In the genomic region with DNA sequence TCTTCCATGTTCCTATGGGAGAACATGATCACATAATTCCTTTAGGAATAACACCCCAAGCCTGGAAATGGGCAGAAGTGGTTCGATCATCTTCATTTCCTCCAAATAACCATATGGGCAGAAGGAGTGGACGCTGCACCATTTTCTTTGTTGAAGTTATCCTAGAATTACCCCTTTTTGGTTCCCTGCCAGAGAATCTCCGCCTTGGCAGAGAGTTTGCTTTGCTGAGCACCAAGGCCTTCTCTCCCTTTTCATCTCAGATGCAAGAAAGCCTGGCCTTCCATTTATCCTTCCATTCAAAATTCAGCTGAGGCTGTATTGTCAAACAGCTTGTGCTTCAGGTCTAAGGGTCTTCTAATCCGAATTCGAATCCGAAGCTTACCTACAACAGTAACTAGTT, we compare ENCODE assay signal across 10 mouse cellular contexts. TPM values are rescaled to one million over a fixed set of nuclear protein-coding genes. Genes with fewer than 3 reads are reported as not detected.
"Had no signal": no experiment of that assay in that cellular context is flagged by ENCODE, and none has a peak within 500 bp of the region (broad histone marks: within the 10 kb centered on the region; RNA-seq: fewer than 3 reads in every experiment).

No protein-coding gene starts in this region.

- DNase-seq: kidney, adult 18-20 months; kidney, postnatal 10 days; kidney, postnatal 4 days; right cerebral cortex, adult 18-20 months; right cerebral cortex, postnatal 25 days; thymus, postnatal 4 days had no signal

RNA-seq across cellular contexts. Expression of a gene that starts 25.8 kb away (rescaled TPM):
- total RNA-seq: layer of hippocampus, adult 2 months; layer of hippocampus, postnatal 10 days; left cerebral cortex, postnatal 10 days had no signal
- polyA plus RNA-seq: neural tube, embryonic 13.5 days had no signal
